Mouse (Mus musculus): Measurements from ENCODE around the gene Csnk2a1.
"Not testable (repeated sequence)": the region's sequence is repeated elsewhere in the genome, so short reads cannot be mapped to it uniquely, and the experiment has no call there.

The Csnk2a1 gene

GRCm38 (mm10) chr2:152230046-152230445 is 3.4 kb downstream of the Csnk2a1 start:
- no peak for DNase-seq (ENCODE audit: low read depth in 2 of 2, low spot score in 2 of 2)

- no peak for DNase-seq (ENCODE audit: low read depth in 2 of 2, low spot score in 2 of 2)
Observed at GRCm38 (mm10) chr2:152237926-152238325, 11.3 kb downstream of the Csnk2a1 start.

GRCm38 (mm10) chr2:152240580-152240979 is 13.9 kb downstream of the Csnk2a1 start:
- no peak for DNase-seq (ENCODE audit: low read depth in 2 of 2, low spot score in 2 of 2)

- DNase-seq (ENCODE audit: low read depth in 2 of 2, low spot score in 2 of 2): no peak
Observed at GRCm38 (mm10) chr2:152247213-152247612, 20.6 kb downstream of the Csnk2a1 start.

- DNase-seq (ENCODE audit: low read depth in 2 of 2, low spot score in 2 of 2): no peak
Observed at GRCm38 (mm10) chr2:152250511-152250910, 23.9 kb downstream of the Csnk2a1 start.

GRCm38 (mm10) chr2:152259739-152260138 is 33.1 kb downstream of the Csnk2a1 start:
- DNase-seq (ENCODE audit: low read depth in 2 of 2, low spot score in 2 of 2): no peak

- no peak for DNase-seq (ENCODE audit: low read depth in 2 of 2, low spot score in 2 of 2)
Observed at GRCm38 (mm10) chr2:152273639-152274038, 47.0 kb downstream of the Csnk2a1 start.

- no peak for DNase-seq (ENCODE audit: low read depth in 2 of 2, low spot score in 2 of 2)
Observed at GRCm38 (mm10) chr2:152281407-152281806, 54.8 kb downstream of the Csnk2a1 start.

- no peak for DNase-seq (ENCODE audit: low read depth in 2 of 2, low spot score in 2 of 2)
Observed at GRCm38 (mm10) chr2:152287560-152287959, 60.9 kb downstream of the Csnk2a1 start.

GRCm38 (mm10) chr2:152288046-152288445 is 61.4 kb downstream of the Csnk2a1 start:
- no peak for DNase-seq (ENCODE audit: low read depth in 2 of 2, low spot score in 2 of 2)

GRCm38 (mm10) chr2:152289623-152290022 is 63.0 kb downstream of the Csnk2a1 start:
- not testable (repeated sequence) for DNase-seq (ENCODE audit: low read depth in 2 of 2, low spot score in 2 of 2)

GRCm38 (mm10) chr2:152292475-152292874 is 65.8 kb downstream of the Csnk2a1 start:
- no peak for DNase-seq (ENCODE audit: low read depth in 2 of 2, low spot score in 2 of 2)

GRCm38 (mm10) chr2:152293179-152293726 is 66.6 kb downstream of the Csnk2a1 start:
- no peak for DNase-seq (ENCODE audit: low read depth in 2 of 2, low spot score in 2 of 2)

- peak; percentile 83 to 86 for DNase-seq (ENCODE audit: low read depth in 2 of 2, low spot score in 2 of 2)
Observed at GRCm38 (mm10) chr2:152293727-152294475, 67.3 kb downstream of the Csnk2a1 start, which contains the start of gene Tbc1d20. Tbc1d20 (plus strand) TSS chr2:152293828.

- DNase-seq (ENCODE audit: low read depth in 2 of 2, low spot score in 2 of 2): no peak
Observed at GRCm38 (mm10) chr2:152294541-152294940, 67.9 kb downstream of the Csnk2a1 start.

- no peak for DNase-seq (ENCODE audit: low read depth in 2 of 2, low spot score in 2 of 2)
Observed at GRCm38 (mm10) chr2:152302862-152303261, 76.2 kb downstream of the Csnk2a1 start.

GRCm38 (mm10) chr2:152303781-152304180 is 77.1 kb downstream of the Csnk2a1 start:
- DNase-seq (ENCODE audit: low read depth in 2 of 2, low spot score in 2 of 2): no peak

GRCm38 (mm10) chr2:152305480-152305879 is 78.8 kb downstream of the Csnk2a1 start:
- DNase-seq (ENCODE audit: low read depth in 2 of 2, low spot score in 2 of 2): no peak

- no peak for DNase-seq (ENCODE audit: low read depth in 2 of 2, low spot score in 2 of 2)
Observed at GRCm38 (mm10) chr2:152307186-152307585, 80.5 kb downstream of the Csnk2a1 start.

GRCm38 (mm10) chr2:152312996-152313395 is 86.4 kb downstream of the Csnk2a1 start:
- no peak for DNase-seq (ENCODE audit: low read depth in 2 of 2, low spot score in 2 of 2)

GRCm38 (mm10) chr2:152313926-152314325 is 87.3 kb downstream of the Csnk2a1 start:
- DNase-seq (ENCODE audit: low read depth in 2 of 2, low spot score in 2 of 2): no peak

GRCm38 (mm10) chr2:152317054-152317453 is 90.4 kb downstream of the Csnk2a1 start:
- no peak for DNase-seq (ENCODE audit: low read depth in 2 of 2, low spot score in 2 of 2)

- no peak for DNase-seq (ENCODE audit: low read depth in 2 of 2, low spot score in 2 of 2)
Observed at GRCm38 (mm10) chr2:152321558-152321957, 94.9 kb downstream of the Csnk2a1 start.
